Comparison of ENCODE assay signal across 24 mouse cellular contexts in genomic region chr9:49487657-49487943, GRCm38 (mm10).
"Had no signal": no experiment of that assay in that cellular context is flagged by ENCODE, and none has a peak within 500 bp of the region (broad histone marks: within the 10 kb centered on the region; RNA-seq: fewer than 3 reads in every experiment).

No protein-coding gene starts in this region.

- DNase-seq: forebrain, postnatal 0 days; gastrocnemius, postnatal 14 days; gastrocnemius, postnatal 36 days; heart, adult 2 months; heart, postnatal 14 days; heart, postnatal 36 days; kidney, adult 11 months; kidney, adult 2 months; kidney, adult 9 months; kidney, postnatal 14 days; kidney, postnatal 36 days; layer of hippocampus, adult 9-11 months; layer of hippocampus, postnatal 36 days; left cerebral cortex, postnatal 4 days had no signal

- H3K9me3 ChIP-seq: heart, embryonic 13.5 days; heart, embryonic 15.5 days; hindbrain, embryonic 13.5 days; hindbrain, embryonic 15.5 days; kidney, embryonic 15.5 days; limb, embryonic 13.5 days; limb, embryonic 15.5 days had no signal

- H3K36me3 ChIP-seq: heart, embryonic 13.5 days; heart, embryonic 15.5 days; hindbrain, embryonic 13.5 days; hindbrain, embryonic 15.5 days; kidney, embryonic 15.5 days; limb, embryonic 13.5 days; limb, embryonic 15.5 days had no signal

- H3K4me2 ChIP-seq: heart, embryonic 13.5 days; heart, embryonic 15.5 days; hindbrain, embryonic 13.5 days; hindbrain, embryonic 15.5 days; kidney, embryonic 15.5 days; limb, embryonic 13.5 days; limb, embryonic 15.5 days had no signal

- H3K4me3 ChIP-seq: heart, adult 2 months; heart, embryonic 13.5 days; heart, embryonic 15.5 days; hindbrain, embryonic 13.5 days; hindbrain, embryonic 15.5 days; kidney, embryonic 15.5 days; limb, embryonic 13.5 days; limb, embryonic 15.5 days had no signal

- H3K27ac ChIP-seq: heart, adult 2 months; heart, embryonic 13.5 days; heart, embryonic 15.5 days; hindbrain, embryonic 13.5 days; hindbrain, embryonic 15.5 days; hindbrain, postnatal 0 days; kidney, embryonic 15.5 days; kidney, postnatal 0 days; limb, embryonic 13.5 days; limb, embryonic 15.5 days had no signal

- ATAC-seq: forebrain, postnatal 0 days; hindbrain, postnatal 0 days; intestine, embryonic 16.5 days had no signal

- H3K9ac ChIP-seq: forebrain, postnatal 0 days; heart, embryonic 13.5 days; heart, embryonic 15.5 days; hindbrain, embryonic 13.5 days; hindbrain, embryonic 15.5 days; kidney, embryonic 15.5 days; limb, embryonic 13.5 days; limb, embryonic 15.5 days had no signal
